Mouse (Mus musculus): ENCODE results near the gene Olfr1469.
"Not testable (repeated sequence)": the region's sequence is repeated elsewhere in the genome, so short reads cannot be mapped to it uniquely, and the experiment has no call there.

Gene Olfr1469

DNA sequence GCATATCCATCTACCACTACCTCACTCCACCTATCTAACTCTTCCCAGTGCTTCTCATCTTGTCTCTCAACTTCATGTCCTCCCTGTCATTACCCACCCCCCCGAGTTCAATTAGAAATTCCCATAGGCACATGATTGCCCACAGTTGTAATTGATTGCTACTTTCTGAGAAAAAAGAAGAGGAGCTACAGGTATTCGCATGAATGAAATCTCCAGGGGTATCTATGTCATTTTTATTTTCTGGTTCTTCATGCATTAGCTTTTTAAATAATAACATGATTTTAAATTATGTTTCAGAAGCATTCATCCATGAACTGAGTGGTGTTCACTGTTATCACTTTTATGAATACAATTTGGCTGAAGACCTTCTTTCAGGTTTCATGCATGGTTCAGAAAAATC is at the start of gene Olfr1469:
Gene Olfr1469 (plus strand): TSS at position 301 of the 400 bp plus-strand sequence.
- DNase-seq (ENCODE audit: low spot score), result no peak

DNA sequence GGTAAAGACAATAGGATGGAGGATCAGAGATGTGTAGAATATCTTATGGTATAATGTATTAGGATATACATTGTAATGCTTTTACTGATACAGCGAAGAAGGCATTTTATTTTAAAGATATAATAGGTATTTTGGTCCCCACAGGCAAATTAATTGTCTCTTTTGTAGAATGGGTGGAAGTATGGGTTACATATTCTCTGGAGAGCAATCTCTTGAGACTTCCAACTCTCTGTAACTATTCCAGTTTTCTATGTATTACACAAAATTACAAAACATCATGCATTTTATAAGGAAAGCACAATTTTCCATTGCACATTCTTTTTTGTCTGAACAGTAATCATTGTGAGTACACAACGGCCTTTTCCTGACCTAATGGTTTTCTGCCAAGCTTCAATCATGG is 45.7 kb upstream of the Olfr1469 start, which contains the start of gene Olfr1467:
Gene Olfr1467 (plus strand): TSS at position 301 of the 400 bp plus-strand sequence.
- no peak for DNase-seq (ENCODE audit: low spot score)

DNA sequence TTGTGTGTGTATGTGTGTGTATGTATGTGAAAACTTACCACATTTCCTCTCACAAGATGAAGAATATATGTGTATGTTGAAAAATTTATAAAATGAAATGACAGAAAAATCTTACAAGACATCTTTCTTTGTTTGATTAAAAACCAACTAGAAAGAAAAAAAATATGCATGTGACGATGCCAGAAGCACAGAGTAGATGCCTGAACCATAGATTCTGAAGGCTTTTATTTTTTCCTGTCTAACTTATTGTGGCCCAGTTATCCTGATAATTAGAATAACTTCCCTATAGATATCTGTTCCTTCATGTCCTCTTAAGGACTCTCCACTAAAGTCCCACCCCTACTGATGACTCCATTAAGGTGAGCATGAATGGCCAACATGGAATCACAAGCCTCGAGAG is 35.5 kb downstream of the Olfr1469 start, which contains the start of gene Olfr1471:
Gene Olfr1471 (plus strand): TSS at position 301 of the 400 bp plus-strand sequence.
- not testable (repeated sequence) for DNase-seq (ENCODE audit: low spot score)

DNA sequence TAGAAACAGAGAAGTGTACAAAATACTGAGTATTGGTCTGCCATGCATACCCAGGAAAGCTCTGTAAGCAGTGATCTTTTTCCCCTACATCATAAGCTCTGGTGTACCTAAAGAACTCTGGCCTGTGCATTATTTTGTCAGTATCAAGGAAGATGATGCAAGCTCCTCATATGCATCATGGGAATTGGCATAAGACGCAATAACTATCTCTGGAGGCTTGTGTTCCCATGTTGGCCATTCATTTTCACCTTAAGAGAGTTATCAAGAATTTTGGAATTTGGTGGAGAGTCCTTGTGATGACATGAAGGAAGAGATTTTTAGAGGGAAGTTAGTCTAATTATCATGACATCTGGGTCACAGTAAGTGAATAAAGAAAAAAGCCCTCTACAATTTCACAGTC is 48.3 kb downstream of the Olfr1469 start, which contains the start of gene Olfr1472:
Gene Olfr1472 (minus strand): TSS at position 101 of the 400 bp plus-strand sequence.
- DNase-seq (ENCODE audit: low spot score), result no peak
